Mouse (Mus musculus): ENCODE measurements around the gene Tkt. TPM values are rescaled to one million over a fixed set of nuclear protein-coding genes. Genes with fewer than 3 reads are reported as not detected.
A peak's percentile ranks its signal among the peaks of the same experiment; 100 is the strongest.

Tkt gene
- polyA plus RNA-seq, 1 experiment from 2014 or later: 411 TPM

GRCm38 (mm10) chr14:30608176-30608575 lies 60.0 kb downstream of the Tkt start:
- no peak overlapping the region for H3K4me2 ChIP-seq (ENCODE audit: low read depth, low read length)
- H3K36me3 ChIP-seq (ENCODE audit: control insufficient read depth, insufficient read depth, low read length): 0 out of 2 replicates have a peak, but pooled peaks cover 6% of the 10 kb centered on the region
- 88% methylated on average over 6 of the region's 6 CpGs for WGBS
- H3K9ac ChIP-seq (ENCODE audit: low read depth, low read length): no peak overlapping the region
- H3K27ac ChIP-seq (ENCODE audit: low read length): no peak overlapping the region
- peaks cover 10% of the 10 kb centered on the region; the same call in 1 of the 2 replicates for H3K4me1 ChIP-seq (ENCODE audit: control insufficient read depth, insufficient read depth, low read length)
- no peaks in the 10 kb centered on the region for H3K9me3 ChIP-seq (ENCODE audit: control insufficient read depth, low read length)
- no peak overlapping the region for H3K4me3 ChIP-seq (ENCODE audit: low read length)
- ATAC-seq: no peak
- no peaks in the 10 kb centered on the region for H3K27me3 ChIP-seq (replicated peaks; ENCODE audit: control insufficient read depth, insufficient read depth, low read length)

DNA sequence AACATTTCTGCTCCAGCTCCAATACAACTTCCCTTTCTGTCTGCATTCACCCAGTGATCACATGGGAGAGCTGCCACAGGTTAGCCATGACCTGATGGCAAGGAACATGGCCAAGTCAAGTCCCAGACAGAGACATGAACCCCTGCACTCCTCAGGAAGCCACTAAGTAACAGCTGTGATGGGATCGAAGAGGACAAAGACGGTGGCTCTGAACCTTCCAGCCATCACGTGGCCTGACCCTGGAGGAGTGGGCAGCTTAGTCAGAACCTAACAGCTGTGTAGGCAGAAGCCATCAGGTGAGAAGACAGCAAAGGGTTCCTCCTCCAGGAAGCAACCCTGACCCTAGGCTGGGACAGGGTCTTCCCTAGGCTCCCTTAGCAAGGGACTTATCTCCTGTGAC lies 61.3 kb downstream of the Tkt start:
- H3K4me1 ChIP-seq (ENCODE audit: control insufficient read depth, insufficient read depth, low read length): peaks cover 10% of the 10 kb centered on the region; the same call in 1 of the 2 replicates
- no peaks in the 10 kb centered on the region for H3K9me3 ChIP-seq (ENCODE audit: control insufficient read depth, low read length)
- H3K27me3 ChIP-seq (replicated peaks; ENCODE audit: control insufficient read depth, insufficient read depth, low read length): no peaks in the 10 kb centered on the region
- no peak overlapping the region for H3K4me2 ChIP-seq (ENCODE audit: low read depth, low read length)
- H3K9ac ChIP-seq (ENCODE audit: low read depth, low read length): no peak overlapping the region
- H3K27ac ChIP-seq (ENCODE audit: low read length): no peak overlapping the region
- no peak for ATAC-seq
- H3K36me3 ChIP-seq (ENCODE audit: control insufficient read depth, insufficient read depth, low read length): 0 out of 2 replicates have a peak, but pooled peaks cover 6% of the 10 kb centered on the region
- H3K4me3 ChIP-seq (ENCODE audit: low read length): no peak overlapping the region
- WGBS: 94% methylated on average over 3 of the region's 3 CpGs

GRCm38 (mm10) chr14:30610304-30610703 lies 62.1 kb downstream of the Tkt start:
- no peak overlapping the region for H3K9ac ChIP-seq (ENCODE audit: low read depth, low read length)
- H3K27me3 ChIP-seq (replicated peaks; ENCODE audit: control insufficient read depth, insufficient read depth, low read length): no peaks in the 10 kb centered on the region
- ATAC-seq: no peak
- H3K36me3 ChIP-seq (ENCODE audit: control insufficient read depth, insufficient read depth, low read length): 0 out of 2 replicates have a peak, but pooled peaks cover 6% of the 10 kb centered on the region
- H3K9me3 ChIP-seq (ENCODE audit: control insufficient read depth, low read length): no peaks in the 10 kb centered on the region
- H3K27ac ChIP-seq (ENCODE audit: low read length): no peak overlapping the region
- H3K4me2 ChIP-seq (ENCODE audit: low read depth, low read length): no peak overlapping the region
- no peak overlapping the region for H3K4me3 ChIP-seq (ENCODE audit: low read length)
- peaks cover 10% of the 10 kb centered on the region; the same call in 1 of the 2 replicates for H3K4me1 ChIP-seq (ENCODE audit: control insufficient read depth, insufficient read depth, low read length)
- WGBS: 70% methylated on average over 2 of the region's 2 CpGs

- ATAC-seq: no peak
- H3K27ac ChIP-seq (ENCODE audit: low read length): no peak overlapping the region
- H3K9ac ChIP-seq (ENCODE audit: low read depth, low read length): no peak overlapping the region
- H3K36me3 ChIP-seq (ENCODE audit: control insufficient read depth, insufficient read depth, low read length): 0 out of 2 replicates have a peak, but pooled peaks cover 4% of the 10 kb centered on the region
- H3K4me3 ChIP-seq (ENCODE audit: low read length): no peak overlapping the region
- 76% methylated on average over 3 of the region's 3 CpGs for WGBS
- peaks cover 10% of the 10 kb centered on the region; the same call in 1 of the 2 replicates for H3K4me1 ChIP-seq (ENCODE audit: control insufficient read depth, insufficient read depth, low read length)
- H3K27me3 ChIP-seq (replicated peaks; ENCODE audit: control insufficient read depth, insufficient read depth, low read length): no peaks in the 10 kb centered on the region
- no peak overlapping the region for H3K4me2 ChIP-seq (ENCODE audit: low read depth, low read length)
- H3K9me3 ChIP-seq (ENCODE audit: control insufficient read depth, low read length): no peaks in the 10 kb centered on the region
Observed at GRCm38 (mm10) chr14:30610940-30611339, 62.8 kb downstream of the Tkt start.

DNA sequence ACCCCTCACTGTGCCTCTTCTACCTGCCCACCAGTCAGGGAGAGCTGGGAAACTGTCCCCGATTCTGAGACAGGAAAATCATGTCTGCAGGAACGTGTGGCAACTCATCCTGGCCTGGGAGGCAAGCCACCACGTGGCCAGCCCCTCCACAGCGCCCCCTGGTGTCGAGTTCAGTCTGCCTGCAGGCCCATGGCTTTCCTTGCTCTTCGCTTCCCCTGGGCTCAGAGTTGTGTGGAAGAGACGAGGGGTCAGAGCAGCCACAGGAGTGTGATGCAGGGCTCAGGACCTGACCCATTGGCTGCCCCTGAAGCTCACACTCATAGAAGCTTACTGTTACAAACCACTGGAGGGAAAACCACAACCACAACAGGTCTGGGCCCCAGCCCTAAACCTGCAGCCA lies 64.4 kb downstream of the Tkt start:
- H3K27ac ChIP-seq (ENCODE audit: low read length): no peak overlapping the region
- H3K36me3 ChIP-seq (ENCODE audit: control insufficient read depth, insufficient read depth, low read length): no peaks in the 10 kb centered on the region
- no peak overlapping the region for H3K4me3 ChIP-seq (ENCODE audit: low read length)
- peak; percentile 35 for ATAC-seq
- WGBS: 28% methylated on average over 7 of the region's 7 CpGs
- no peaks in the 10 kb centered on the region for H3K9me3 ChIP-seq (ENCODE audit: control insufficient read depth, low read length)
- H3K4me2 ChIP-seq (ENCODE audit: low read depth, low read length): no peak overlapping the region
- H3K27me3 ChIP-seq (replicated peaks; ENCODE audit: control insufficient read depth, insufficient read depth, low read length): no peaks in the 10 kb centered on the region
- 0 out of 2 replicates have a peak overlapping the region, but pooled peaks have one; percentile 12 for H3K9ac ChIP-seq (ENCODE audit: low read depth, low read length)
- peaks cover 10% of the 10 kb centered on the region; the same call in 1 of the 2 replicates for H3K4me1 ChIP-seq (ENCODE audit: control insufficient read depth, insufficient read depth, low read length)

DNA sequence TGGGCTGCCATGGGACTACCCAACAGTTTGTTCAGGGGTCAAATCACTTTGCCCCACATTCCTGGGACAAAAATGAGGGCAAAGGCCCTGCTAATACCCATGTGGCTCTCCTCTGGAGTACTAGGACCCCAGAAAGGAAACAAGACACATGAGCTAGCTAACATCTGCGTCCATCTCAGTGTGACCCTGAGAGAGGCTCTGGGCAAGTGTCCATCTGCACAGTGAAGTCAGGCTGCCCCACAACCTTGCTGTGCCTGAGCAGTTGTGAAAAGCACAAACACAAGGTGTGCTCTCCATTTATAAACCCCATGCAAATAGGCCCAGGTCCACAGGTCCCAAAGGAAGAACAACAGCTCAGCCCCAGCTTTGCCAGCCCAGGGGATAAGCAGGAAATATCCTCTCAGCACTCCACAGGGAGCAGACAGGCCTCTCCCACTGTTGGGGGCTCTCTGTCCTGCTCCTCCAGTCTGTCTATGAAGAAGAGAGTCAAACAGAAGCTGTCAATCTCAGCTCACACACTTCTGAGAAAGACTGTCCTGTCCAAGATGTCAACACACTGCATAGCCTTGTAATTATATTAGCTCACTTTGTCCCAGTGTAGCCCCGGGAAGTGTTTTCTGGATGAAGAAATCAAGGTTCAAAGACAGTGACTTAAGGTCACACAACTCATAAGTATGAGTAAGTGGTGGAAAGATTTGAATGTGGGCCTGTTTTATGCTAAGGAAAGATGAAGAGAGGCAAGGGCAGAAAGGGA lies 65.0 kb downstream of the Tkt start:
- 76% methylated on average over 2 of the region's 2 CpGs for WGBS
- 0 out of 2 replicates have a peak overlapping the region, but pooled peaks have one; percentile 12 for H3K9ac ChIP-seq (ENCODE audit: low read depth, low read length)

DNA sequence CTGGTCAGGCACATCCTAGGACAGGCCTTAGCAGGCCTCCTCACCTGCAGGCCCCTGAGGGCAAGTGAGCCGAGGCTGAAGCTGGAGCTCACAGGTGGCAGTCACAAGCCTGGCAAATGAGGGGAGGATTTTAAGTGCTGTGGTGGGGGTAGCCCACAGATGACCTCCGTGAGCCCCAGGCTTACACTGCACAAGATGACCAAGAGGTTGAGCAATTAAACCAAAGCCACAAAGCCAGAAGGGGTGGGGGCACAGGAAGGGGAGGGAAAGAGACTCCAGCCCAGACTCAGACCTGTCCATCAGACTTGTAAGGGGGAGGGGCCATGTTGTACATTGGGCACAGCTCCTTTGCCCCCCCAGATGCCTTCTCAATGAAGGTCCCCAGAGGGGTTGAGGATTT lies 68.6 kb downstream of the Tkt start:
- 64% methylated on average over 2 of the region's 2 CpGs for WGBS

More for the DNA sequence above, 65.0 kb downstream of the Tkt start:
- Histone ChIP-seq H3K36me3 (ENCODE audit: control insufficient read depth, insufficient read depth, low read length) (no peaks in the 10 kb centered on the region), H3K9me3 (ENCODE audit: control insufficient read depth, low read length) (no peaks in the 10 kb centered on the region), H3K4me2 (ENCODE audit: low read depth, low read length) (no peak overlapping the region), H3K4me1 (ENCODE audit: control insufficient read depth, insufficient read depth, low read length) (peaks cover 10% of the 10 kb centered on the region; the same call in 1 of the 2 replicates), H3K4me3 (ENCODE audit: low read length) (no peak overlapping the region), H3K27ac (ENCODE audit: low read length) (no peak overlapping the region), H3K27me3 (replicated peaks; ENCODE audit: control insufficient read depth, insufficient read depth, low read length) (no peaks in the 10 kb centered on the region)
- ATAC-seq: no peak

DNA sequence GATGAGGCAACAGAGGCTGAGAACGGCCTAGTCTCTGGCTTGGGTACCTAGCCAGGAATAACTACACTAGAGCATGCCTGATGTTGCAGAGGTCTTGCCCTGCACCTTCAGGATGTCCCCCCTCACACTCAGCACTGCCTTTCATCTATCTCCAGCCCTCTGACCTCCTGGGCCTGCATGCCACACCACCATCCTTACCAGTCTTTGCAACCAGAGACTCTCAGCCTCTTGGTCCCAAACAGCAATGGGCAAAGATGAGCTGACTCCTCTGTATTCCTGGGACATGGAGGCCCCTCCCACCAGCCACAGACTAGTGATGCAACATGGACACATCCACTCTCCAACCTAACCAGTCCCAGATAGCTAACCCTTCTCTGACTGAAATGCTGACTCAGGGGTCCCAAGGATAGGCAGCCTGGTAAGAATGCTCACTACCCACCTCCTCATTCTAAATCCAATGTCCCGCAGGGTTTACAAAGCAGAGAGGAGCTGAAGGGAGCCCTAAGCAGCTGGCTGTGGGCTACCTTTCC lies 70.7 kb downstream of the Tkt start:
- ATAC-seq: no peak
- Histone ChIP-seq H3K36me3 (ENCODE audit: control insufficient read depth, insufficient read depth, low read length) (no peaks in the 10 kb centered on the region), H3K9ac (ENCODE audit: low read depth, low read length) (no peak overlapping the region), H3K27me3 (replicated peaks; ENCODE audit: control insufficient read depth, insufficient read depth, low read length) (no peaks in the 10 kb centered on the region), H3K4me2 (ENCODE audit: low read depth, low read length) (no peak overlapping the region), H3K9me3 (ENCODE audit: control insufficient read depth, low read length) (no peaks in the 10 kb centered on the region), H3K4me3 (ENCODE audit: low read length) (no peak overlapping the region), H3K4me1 (ENCODE audit: control insufficient read depth, insufficient read depth, low read length) (peaks cover 6% of the 10 kb centered on the region; the same call in 1 of the 2 replicates), H3K27ac (ENCODE audit: low read length) (no peak overlapping the region)
- 90% methylated on average over 2 of the region's 2 CpGs for WGBS

More for the DNA sequence above, 68.6 kb downstream of the Tkt start:
- Histone ChIP-seq H3K36me3 (ENCODE audit: control insufficient read depth, insufficient read depth, low read length) (no peaks in the 10 kb centered on the region), H3K9me3 (ENCODE audit: control insufficient read depth, low read length) (no peaks in the 10 kb centered on the region), H3K9ac (ENCODE audit: low read depth, low read length) (no peak overlapping the region), H3K4me3 (ENCODE audit: low read length) (no peak overlapping the region), H3K4me2 (ENCODE audit: low read depth, low read length) (no peak overlapping the region), H3K4me1 (ENCODE audit: control insufficient read depth, insufficient read depth, low read length) (peaks cover 10% of the 10 kb centered on the region; the same call in 1 of the 2 replicates), H3K27me3 (replicated peaks; ENCODE audit: control insufficient read depth, insufficient read depth, low read length) (no peaks in the 10 kb centered on the region), H3K27ac (ENCODE audit: low read length) (no peak overlapping the region)
- ATAC-seq: no peak

DNA sequence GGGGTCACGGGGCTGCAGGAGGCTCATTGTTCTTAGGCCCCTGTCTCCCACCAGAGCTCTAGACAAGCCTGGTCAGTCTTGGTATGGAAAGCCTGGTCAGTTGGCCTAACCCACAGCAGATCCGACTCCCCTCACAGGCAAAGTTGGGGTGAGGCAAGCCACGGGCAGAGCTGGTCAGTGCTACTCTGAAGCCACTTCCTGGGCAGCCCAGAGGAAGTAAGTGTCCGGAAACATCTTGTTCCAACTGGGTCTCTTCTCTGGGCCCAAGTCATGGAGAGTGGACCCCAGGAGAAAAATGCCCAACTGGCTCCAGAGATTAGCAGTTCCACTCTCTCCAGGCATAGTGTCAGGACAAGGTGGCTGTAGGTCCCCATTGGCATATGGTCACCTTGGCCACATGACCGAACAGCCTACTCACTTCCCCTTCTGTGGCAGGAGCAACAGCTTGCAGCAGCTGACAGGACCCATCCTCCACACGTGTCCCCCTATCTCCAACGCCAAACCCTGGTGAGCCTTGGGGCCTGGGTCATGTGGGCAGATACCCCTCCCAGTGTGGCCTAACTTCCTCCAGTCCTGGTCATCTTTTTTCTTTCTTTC lies 71.9 kb downstream of the Tkt start:
- no peaks in the 10 kb centered on the region for H3K9me3 ChIP-seq (ENCODE audit: control insufficient read depth, low read length)
- no peak overlapping the region for H3K4me2 ChIP-seq (ENCODE audit: low read depth, low read length)
- H3K4me3 ChIP-seq (ENCODE audit: low read length): no peak overlapping the region
- H3K27me3 ChIP-seq (replicated peaks; ENCODE audit: control insufficient read depth, insufficient read depth, low read length): no peaks in the 10 kb centered on the region
- no peaks in the 10 kb centered on the region for H3K36me3 ChIP-seq (ENCODE audit: control insufficient read depth, insufficient read depth, low read length)
- no peak overlapping the region for H3K9ac ChIP-seq (ENCODE audit: low read depth, low read length)
- ATAC-seq: no peak
- WGBS: 87% methylated on average over 7 of the region's 7 CpGs
- H3K4me1 ChIP-seq (ENCODE audit: control insufficient read depth, insufficient read depth, low read length): peaks cover 18% of the 10 kb centered on the region
- H3K27ac ChIP-seq (ENCODE audit: low read length): no peak overlapping the region

Measured in intestine, embryonic 16.5 days (tissue).